Mouse (Mus musculus) forebrain, embryonic 14.5 days (tissue): ENCODE results near the gene Cst6. TPM values are rescaled to one million over a fixed set of nuclear protein-coding genes. Genes with fewer than 3 reads are reported as not detected.
A peak's percentile ranks its signal among the peaks of the same experiment; 100 is the strongest.

Experiments used
- ATAC-seq: fragments of 200-750 bp; cut with Nextera tagmentation; 2 replicates; pipeline ENCODE4 v1.8.0; 2017; ENCODE audit warnings: mild to moderate bottlenecking, moderate library complexity
- DNase-seq: peaks from one replicate; pipeline ENCODE4 v3.0.0-alpha.2; 2015; ENCODE audit warnings: low spot score
- H3K27ac ChIP-seq: fragments of 300-500 bp; sonication (generic); 2 replicates; pipeline ENCODE4 v1.5.1; 2014; ENCODE audit warnings: low read depth, mild to moderate bottlenecking, control low read depth, low read length, moderate library complexity
- H3K27me3 ChIP-seq: fragments of 300-500 bp; sonication (generic); replicated peaks from 2 replicates; pipeline ENCODE4 v1.6.1; 2014; ENCODE audit warnings: low read length, control low read depth, mixed read lengths; ENCODE audit not compliant: control insufficient read depth, insufficient read depth
- H3K36me3 ChIP-seq: fragments of 300-500 bp; sonication (generic); 2 replicates; pipeline ENCODE4 v1.6.1; 2014; ENCODE audit warnings: low read length, control low read depth; ENCODE audit not compliant: control insufficient read depth, insufficient read depth
- H3K4me1 ChIP-seq: fragments of 300-500 bp; sonication (generic); 2 replicates; pipeline ENCODE4 v1.6.1; 2014; ENCODE audit warnings: antibody characterized with exemption, low read length, control low read depth; ENCODE audit not compliant: control insufficient read depth, insufficient read depth
- H3K4me2 ChIP-seq: fragments of 300-500 bp; sonication (generic); 2 replicates; pipeline ENCODE4 v1.6.1; 2014; ENCODE audit warnings: mild to moderate bottlenecking, control low read depth, low read length
- H3K4me3 ChIP-seq: fragments of 300-500 bp; sonication (generic); 2 replicates; pipeline ENCODE4 v1.5.1; 2014; ENCODE audit warnings: low read depth, low read length, control low read depth
- H3K9ac ChIP-seq: fragments of 300-500 bp; sonication (generic); 2 replicates; pipeline ENCODE4 v1.6.1; 2014; ENCODE audit warnings: mild to moderate bottlenecking, low read length, control low read depth, moderate library complexity
- H3K9me3 ChIP-seq: fragments of 300-500 bp; sonication (generic); replicated peaks from 2 replicates; pipeline ENCODE4 v1.6.1; 2016; ENCODE audit warnings: low read length, control low read depth, mixed read lengths; ENCODE audit not compliant: control insufficient read depth
- WGBS: fragments of 180-500 bp; shearing (Covaris S2); extraction: QIAGEN DNeasy Blood & Tissue Kit; methylation state at CpG from one replicate; pipeline ENCODE4 v1.1.7; 2014; 5-methylcytosine and 5-hydroxymethylcytosine counted together
- polyA plus RNA-seq: library from polyadenylated mRNA; unstranded; fragments of >200 nt; fragmentation: Nextera tagmentation; extraction: Ambion mirVana; gene quantifications from 2 replicates; pipeline ENCODE4 v1.2.1, GENCODE M21; 2014

The Cst6 gene
- polyA plus RNA-seq, 1 experiment from 2014 or later = 4.0 TPM

GRCm38 (mm10) chr19:5365751-5366150 is 16.4 kb upstream of the Cst6 start:
- H3K4me1 ChIP-seq = peaks cover 13% of the 10 kb centered on the region
- no peaks in the 10 kb centered on the region for H3K9me3 ChIP-seq
- peak overlapping the region; percentile 85 for H3K9ac ChIP-seq
- no peaks in the 10 kb centered on the region for H3K27me3 ChIP-seq
- peak overlapping the region; percentile 89 for H3K4me2 ChIP-seq
- H3K36me3 ChIP-seq = peaks cover 43% of the 10 kb centered on the region
- H3K4me3 ChIP-seq = peak overlapping the region; percentile 97
- 14% methylated on average over 11 of the region's 11 CpGs for WGBS
- DNase-seq (no peak), ATAC-seq (no peak)
- peak overlapping the region; percentile 92 for H3K27ac ChIP-seq

GRCm38 (mm10) chr19:5364124-5364523 is 14.8 kb upstream of the Cst6 start:
- Histone ChIP-seq H3K36me3 (peaks cover 27% of the 10 kb centered on the region), H3K4me1 (peaks cover 13% of the 10 kb centered on the region), H3K9me3 (no peaks in the 10 kb centered on the region), H3K4me2 (no peak overlapping the region), H3K27me3 (no peaks in the 10 kb centered on the region), H3K4me3 (no peak overlapping the region), H3K9ac (no peak overlapping the region), H3K27ac (no peak overlapping the region)
- ATAC-seq (no peak), DNase-seq (no peak)
- WGBS = 92% methylated on average over 2 of the region's 2 CpGs

- no peak for ATAC-seq
- DNase-seq = no peak
- Histone ChIP-seq H3K27ac (no peak overlapping the region), H3K4me1 (peaks cover 5% of the 10 kb centered on the region), H3K9me3 (no peaks in the 10 kb centered on the region), H3K36me3 (peaks cover 17% of the 10 kb centered on the region), H3K9ac (no peak overlapping the region), H3K4me2 (no peak overlapping the region), H3K4me3 (no peak overlapping the region), H3K27me3 (no peaks in the 10 kb centered on the region)
- 78% methylated on average over 2 of the region's 2 CpGs for WGBS
Measured at GRCm38 (mm10) chr19:5362186-5362585, 12.8 kb upstream of the Cst6 start.

- ATAC-seq = no peak
- no peaks in the 10 kb centered on the region for H3K9me3 ChIP-seq
- DNase-seq = no peak
- no CpG with 5 or more reads among the region's 1 CpGs for WGBS
- no peak overlapping the region for H3K9ac ChIP-seq
- no peak overlapping the region for H3K4me3 ChIP-seq
- H3K36me3 ChIP-seq = no peaks in the 10 kb centered on the region
- H3K4me2 ChIP-seq = no peak overlapping the region
- H3K27ac ChIP-seq = no peak overlapping the region
- no peaks in the 10 kb centered on the region for H3K4me1 ChIP-seq
- no peaks in the 10 kb centered on the region for H3K27me3 ChIP-seq
Measured at GRCm38 (mm10) chr19:5356080-5356479, 6.7 kb upstream of the Cst6 start.

- DNase-seq (no peak), ATAC-seq (no peak)
- H3K4me2 ChIP-seq = no peak overlapping the region
- H3K4me3 ChIP-seq = no peak overlapping the region
- no peak overlapping the region for H3K27ac ChIP-seq
- peaks cover 4% of the 10 kb centered on the region; the same call in 1 of the 2 replicates for H3K4me1 ChIP-seq
- no peak overlapping the region for H3K9ac ChIP-seq
- H3K27me3 ChIP-seq = no peaks in the 10 kb centered on the region
- H3K36me3 ChIP-seq = no peaks in the 10 kb centered on the region
- 69% methylated on average over 2 of the region's 2 CpGs for WGBS
- no peaks in the 10 kb centered on the region for H3K9me3 ChIP-seq
Measured at GRCm38 (mm10) chr19:5353609-5354008, 4.2 kb upstream of the Cst6 start.

GRCm38 (mm10) chr19:5348526-5349501 is 560 bp downstream of the Cst6 start:
- no peak overlapping the region for H3K27ac ChIP-seq
- WGBS = 5% methylated on average over 34 of the region's 34 CpGs
- DNase-seq = peak; percentile 64
- no peaks in the 10 kb centered on the region for H3K27me3 ChIP-seq
- peak overlapping the region; percentile 68 for H3K9ac ChIP-seq
- no peaks in the 10 kb centered on the region for H3K36me3 ChIP-seq
- peaks cover 4% of the 10 kb centered on the region; the same call in 1 of the 2 replicates for H3K4me1 ChIP-seq
- H3K4me2 ChIP-seq = peak overlapping the region; percentile 65
- peak overlapping the region; percentile 27 for H3K4me3 ChIP-seq
- no peaks in the 10 kb centered on the region for H3K9me3 ChIP-seq
- ATAC-seq = 0 out of 2 replicates have a peak, but pooled peaks have one; percentile 29

- Histone ChIP-seq H3K36me3 (no peaks in the 10 kb centered on the region), H3K27me3 (no peaks in the 10 kb centered on the region), H3K4me2 (no peak overlapping the region), H3K9ac (no peak overlapping the region), H3K9me3 (no peaks in the 10 kb centered on the region), H3K4me3 (no peak overlapping the region), H3K4me1 (peaks cover 4% of the 10 kb centered on the region; the same call in 1 of the 2 replicates), H3K27ac (no peak overlapping the region)
- DNase-seq (no peak), ATAC-seq (no peak)
- 88% methylated on average over 6 of the region's 6 CpGs for WGBS
Measured at GRCm38 (mm10) chr19:5348064-5348463, 1.3 kb downstream of the Cst6 start.

GRCm38 (mm10) chr19:5345297-5346131 is 3.9 kb downstream of the Cst6 start:
- Histone ChIP-seq H3K4me2 (no peak overlapping the region), H3K36me3 (no peaks in the 10 kb centered on the region), H3K4me3 (no peak overlapping the region), H3K4me1 (peaks cover 4% of the 10 kb centered on the region; the same call in 1 of the 2 replicates), H3K27ac (no peak overlapping the region), H3K27me3 (no peaks in the 10 kb centered on the region), H3K9me3 (no peaks in the 10 kb centered on the region), H3K9ac (no peak overlapping the region)
- DNase-seq (no peak), ATAC-seq (no peak)
- WGBS = 88% methylated on average over 6 of the region's 6 CpGs
